Mouse (Mus musculus): ENCODE measurements around the gene Gli2.

The Gli2 gene

DNA sequence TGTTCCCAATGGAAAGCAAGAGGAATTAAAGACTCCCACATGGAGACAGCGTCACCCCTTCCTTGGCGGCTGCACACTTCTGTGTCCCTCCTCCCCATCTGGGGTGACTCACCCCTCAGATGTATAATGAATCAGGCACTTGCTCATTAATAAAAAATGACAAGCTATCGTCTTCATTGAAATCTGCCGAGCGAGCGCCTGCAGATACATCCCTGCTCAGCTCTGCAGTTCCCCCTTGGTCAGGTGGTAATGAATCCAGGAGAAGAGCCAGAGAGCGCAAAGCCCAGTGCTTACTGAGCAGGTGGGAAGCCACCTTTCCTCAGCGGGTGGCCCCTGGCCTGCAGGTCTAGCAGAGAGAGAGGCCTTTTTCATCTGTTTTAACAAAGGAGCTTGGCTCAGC, 112.1 kb downstream of the Gli2 start:
- DNase-seq (ENCODE audit: low spot score in 2 of 2) = peak; percentile 10 to 20

DNA sequence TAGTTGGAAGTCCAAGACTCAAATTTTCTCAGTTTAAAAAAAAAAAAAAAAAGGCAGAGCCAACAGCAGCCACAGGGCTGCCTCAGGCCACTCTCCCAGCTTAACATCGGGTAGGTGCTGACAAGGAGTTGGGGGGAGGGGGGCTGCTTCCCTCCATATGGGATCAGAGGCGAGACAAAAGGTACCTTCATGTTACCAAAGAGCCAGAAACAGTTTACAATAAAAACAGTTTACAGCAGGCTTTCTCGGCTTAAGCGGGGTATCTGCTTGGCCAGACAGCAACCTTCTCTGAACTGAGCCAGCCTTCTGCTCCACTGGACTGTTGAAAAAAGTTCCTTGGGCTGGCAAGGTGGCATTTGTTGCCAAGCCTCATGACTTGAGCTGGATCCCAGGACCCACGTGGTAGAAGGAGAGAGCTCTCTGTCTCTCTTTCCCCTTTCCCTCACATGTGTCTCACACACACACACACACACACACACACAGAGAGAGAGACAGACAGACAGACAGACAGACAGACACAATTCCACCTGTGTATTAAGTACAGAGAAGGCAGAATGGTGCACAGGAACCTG, 113.1 kb downstream of the Gli2 start:
- DNase-seq (ENCODE audit: low spot score in 2 of 2) = peak in 1 of 2 experiments; percentile 7

DNA sequence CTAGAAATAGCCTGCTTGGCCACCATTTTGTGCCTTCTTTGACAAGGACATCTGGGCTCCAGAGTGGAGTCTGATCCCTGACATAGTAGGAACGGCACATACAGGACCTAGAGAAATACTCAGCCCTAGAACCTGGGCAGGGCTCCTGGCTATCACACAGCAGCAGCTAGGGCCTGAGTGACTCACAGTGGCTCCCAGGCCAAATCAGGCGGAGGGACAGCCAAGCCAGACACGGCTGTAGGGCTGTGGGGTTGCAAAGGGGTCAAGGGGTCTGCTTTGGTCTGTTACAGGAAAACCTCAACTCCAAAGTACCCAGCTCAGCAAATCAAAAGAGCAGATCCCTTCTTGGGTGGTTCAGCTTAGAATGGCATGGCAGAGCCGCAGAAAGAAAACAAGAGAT, 115.2 kb downstream of the Gli2 start:
- no peak for DNase-seq (ENCODE audit: low spot score in 2 of 2)

DNA sequence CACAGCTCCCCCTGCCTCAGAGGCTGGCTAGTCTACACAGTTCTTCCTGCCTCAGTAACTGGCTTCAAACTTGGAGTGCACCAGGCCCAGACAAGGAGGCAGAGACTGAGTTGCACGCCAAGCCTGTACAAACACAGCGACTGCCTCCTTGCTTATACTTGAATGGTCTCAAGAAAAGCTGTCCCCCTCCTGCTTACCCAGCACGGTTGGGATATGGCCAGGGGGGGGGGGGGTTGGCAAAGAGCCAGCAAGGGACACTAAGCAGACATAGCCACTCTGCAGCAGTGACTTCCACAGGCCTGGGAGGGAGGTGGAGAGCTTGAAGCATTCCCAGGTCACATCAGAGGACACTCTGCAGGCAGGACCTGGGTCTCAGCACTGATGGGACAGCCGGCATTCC, 117.3 kb downstream of the Gli2 start:
- no peak for DNase-seq (ENCODE audit: low spot score in 2 of 2)

DNA sequence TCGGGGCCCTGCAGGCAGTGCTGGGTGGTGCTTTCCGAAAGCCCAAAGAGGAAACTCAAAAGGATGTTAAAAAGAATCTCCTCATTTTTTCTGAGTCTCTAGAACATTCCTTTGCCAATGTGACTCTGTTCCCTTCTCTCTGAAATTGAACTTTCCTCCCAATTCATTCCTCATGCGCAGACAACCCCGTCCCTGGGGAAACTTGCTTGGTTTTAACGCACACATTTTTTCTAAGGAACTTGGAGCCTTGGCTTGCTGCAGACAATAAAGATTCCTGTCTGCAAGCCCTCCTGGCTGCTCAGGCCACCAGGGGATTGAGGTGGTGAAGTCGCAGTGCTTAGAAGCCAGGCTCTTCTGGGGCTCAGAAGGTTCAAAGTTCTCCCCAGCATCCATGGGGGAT, 117.9 kb downstream of the Gli2 start:
- DNase-seq (ENCODE audit: low spot score in 2 of 2) = no peak

DNA sequence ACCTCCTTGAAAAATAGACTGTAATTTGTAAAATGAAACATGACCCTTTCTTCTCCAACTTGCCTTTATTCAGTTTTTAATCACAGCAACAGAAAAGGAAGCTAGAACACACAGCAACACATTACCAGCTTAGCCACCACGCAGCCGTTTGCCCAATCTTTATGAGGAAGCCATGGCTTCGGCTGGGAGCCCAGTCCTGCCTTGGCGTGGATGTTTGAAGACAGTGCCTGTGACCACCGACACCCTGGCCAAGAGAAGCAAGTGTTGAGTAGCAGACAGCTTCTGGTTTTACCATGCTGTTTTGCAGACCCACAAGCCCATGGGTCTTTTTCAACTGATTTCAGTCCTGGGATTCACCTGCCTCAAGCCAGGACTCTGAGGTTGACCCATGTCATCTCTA, 121.3 kb downstream of the Gli2 start:
- no peak for DNase-seq (ENCODE audit: low spot score in 2 of 2)

DNA sequence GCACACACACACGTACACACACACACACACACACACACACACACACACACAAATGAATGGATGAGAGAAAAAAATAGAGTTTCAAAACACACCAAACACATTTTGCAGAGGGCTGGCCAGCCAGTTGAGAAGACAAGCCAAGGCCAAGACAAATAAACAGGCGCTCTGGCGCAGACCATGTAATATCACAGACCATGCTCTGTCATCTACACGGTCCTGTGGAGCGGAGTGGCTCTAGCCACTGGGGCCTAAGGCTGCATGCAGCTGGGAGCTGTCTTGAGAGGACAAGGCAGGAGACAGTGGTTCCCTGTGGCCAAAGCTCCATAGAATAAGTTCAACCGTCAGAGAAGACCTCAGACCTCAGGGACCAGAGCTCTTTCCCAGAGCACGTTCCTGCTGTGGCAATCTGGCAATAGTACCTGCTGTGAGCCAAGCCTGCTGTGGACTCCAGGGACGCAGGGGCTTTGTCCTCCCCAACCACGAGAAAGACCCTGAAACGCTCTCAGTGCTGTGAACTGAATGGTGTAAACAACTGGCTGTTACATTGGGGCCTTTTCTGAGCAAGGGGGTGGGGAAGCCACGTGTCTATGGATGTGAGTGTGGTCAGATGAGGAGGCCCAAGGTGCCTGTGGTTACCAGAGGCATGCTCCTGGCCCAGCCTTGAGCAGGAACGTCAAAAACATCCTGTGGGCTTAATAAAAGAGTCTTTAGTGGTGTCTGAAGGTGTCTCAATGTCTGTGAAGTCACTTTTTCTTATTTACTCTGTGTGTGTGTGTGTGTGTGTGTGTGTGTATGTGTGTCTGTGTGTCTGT, 125.7 kb downstream of the Gli2 start:
- no peak for DNase-seq (ENCODE audit: low spot score in 2 of 2)

DNA sequence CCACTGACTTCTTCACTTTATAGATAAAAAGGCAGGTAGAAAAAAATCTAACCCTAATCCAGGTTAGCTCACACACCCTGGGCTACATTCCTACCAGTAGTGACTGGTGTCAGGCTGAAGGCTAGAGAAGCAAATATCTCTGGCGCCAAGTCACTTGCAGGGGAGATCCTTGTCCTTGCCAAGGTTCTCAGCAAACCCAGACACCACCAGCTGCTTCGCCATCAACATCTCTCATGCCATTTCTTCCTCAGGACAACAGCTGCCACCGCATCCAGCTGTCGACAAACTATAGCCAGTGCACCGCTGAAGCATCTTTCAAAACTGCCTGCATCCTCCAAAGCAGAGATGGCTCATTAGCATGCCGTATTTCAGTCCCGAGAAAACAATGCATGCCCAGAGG, 126.9 kb downstream of the Gli2 start:
- no peak for DNase-seq (ENCODE audit: low spot score in 2 of 2)

DNA sequence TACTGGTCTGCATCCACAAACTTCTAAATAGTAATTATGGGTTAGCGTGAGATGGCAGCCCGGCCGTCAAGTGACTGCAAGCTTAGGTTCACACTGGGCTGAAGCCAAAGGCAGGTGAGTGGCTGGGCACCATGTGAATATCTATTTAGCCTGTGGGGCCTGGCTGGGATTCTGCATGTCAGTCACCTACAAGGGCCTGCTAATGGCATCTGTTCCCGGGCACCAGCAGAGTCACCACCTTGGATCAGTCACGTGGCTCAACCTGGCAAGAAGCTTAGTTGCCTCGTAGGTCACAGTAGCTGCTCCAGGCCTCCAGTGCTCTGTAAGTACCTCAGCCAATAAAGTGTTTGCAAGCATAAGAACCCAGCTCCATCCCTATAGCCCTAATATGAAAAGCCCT, 131.2 kb downstream of the Gli2 start:
- DNase-seq (ENCODE audit: low spot score in 2 of 2) = no peak

DNA sequence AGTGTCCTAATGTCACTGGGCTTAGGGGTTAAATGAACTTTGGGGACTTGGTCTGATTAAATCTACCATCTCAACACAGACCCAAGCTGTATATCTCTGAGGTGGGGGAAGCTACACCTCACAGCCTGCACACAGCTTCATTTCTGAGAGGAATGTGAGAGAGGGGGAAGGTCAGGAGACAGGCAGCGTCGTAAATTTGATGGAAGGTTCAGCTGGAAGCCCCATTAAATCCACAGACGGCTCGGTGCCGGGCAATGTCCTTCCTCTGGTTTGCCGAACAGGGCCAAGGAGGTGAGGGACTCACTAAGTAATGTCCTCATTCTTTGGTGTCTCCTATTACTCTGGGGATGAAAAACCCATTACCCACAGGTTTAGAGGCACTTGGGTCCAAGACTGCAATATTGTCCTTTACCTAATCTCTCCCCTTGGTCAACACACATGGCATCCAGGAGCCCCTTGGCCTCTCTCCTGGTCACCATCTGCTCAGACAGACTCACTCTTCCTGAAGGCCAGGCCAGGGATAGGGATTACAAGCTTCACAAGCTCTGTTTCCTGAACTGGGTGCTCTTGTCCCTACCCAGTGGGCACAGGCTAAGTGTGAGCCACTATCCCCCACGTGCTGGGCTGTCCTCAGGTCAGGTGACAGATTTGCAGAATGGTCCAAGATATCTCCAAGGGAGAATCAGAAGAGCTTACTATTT, 135.7 kb downstream of the Gli2 start:
- no peak for DNase-seq (ENCODE audit: low spot score in 2 of 2)

DNA sequence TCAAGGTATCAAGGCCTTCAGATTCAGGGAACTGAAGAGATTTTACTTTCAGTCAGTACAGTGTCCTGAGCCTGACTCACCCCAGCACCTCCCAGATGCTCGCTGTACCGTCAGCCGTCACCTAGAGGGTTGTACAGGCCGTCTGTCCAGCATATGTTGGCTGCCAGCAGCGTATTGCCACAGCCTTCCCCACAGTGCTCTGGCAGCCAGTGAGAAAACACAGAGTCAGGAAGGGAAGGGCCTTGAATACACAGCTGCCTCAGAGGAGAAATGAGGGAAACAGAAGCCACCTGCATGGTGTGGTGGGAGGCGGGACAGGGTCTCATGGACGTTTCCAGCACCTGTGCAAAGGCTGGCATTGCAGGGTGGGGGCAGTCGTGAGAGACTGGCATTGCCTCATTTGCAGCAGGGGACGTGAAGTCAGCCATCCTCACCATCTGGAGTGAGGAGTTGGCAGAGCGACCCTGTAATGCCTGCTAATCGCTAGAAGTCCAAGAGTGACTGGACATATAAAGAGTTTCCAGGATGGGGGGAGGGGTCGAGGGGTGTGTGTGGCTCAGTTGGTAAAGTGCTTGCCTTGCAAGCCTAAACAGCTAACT, 136.8 kb downstream of the Gli2 start:
- no peak for DNase-seq (ENCODE audit: low spot score in 2 of 2)

DNA sequence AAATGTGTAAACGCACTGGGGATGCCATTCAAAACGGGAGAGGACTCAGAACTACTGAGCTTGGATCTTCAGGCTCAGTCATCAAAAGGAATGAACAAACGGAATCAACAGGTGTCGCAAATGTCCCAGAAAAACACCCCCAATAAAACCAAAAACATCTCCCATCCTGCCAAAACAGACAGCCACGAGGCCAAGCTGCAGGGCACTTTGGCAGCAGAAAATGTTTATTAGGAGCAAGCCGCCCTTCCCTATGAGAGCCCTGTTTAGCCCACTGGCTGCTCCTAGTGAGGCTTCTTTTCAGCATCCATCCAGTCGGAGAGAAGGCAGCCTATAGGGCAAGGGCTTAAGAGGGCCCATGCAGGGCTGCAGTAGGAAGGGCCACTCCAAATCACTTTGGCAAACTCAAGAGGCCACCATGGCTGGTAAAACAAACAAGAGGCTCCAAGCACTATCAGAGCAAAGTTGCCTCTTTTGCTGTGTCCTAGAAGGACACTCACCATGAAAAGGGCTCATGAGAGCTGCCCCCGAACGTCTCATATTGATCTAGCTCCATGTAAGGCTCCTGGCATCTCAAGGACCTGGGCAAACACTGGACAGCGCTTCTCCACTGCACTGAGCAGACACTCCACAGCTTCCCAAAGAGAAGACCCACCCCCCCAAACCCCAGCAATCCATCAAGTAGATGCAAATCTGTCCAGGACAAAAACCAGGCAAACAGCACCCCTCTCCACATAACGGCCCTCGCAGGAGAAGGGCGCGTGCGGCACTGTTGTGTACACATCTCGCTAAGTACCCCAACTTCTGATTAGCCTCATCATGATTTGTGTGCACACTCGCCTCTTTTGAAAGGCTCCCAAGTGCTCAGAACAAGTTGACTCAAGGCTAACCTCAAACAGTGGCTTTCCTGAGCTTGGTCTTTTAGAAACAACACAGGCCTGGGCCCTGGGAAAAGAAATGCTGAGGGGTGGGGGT, 139.7 kb downstream of the Gli2 start:
- no peak for DNase-seq (ENCODE audit: low spot score in 2 of 2)

DNA sequence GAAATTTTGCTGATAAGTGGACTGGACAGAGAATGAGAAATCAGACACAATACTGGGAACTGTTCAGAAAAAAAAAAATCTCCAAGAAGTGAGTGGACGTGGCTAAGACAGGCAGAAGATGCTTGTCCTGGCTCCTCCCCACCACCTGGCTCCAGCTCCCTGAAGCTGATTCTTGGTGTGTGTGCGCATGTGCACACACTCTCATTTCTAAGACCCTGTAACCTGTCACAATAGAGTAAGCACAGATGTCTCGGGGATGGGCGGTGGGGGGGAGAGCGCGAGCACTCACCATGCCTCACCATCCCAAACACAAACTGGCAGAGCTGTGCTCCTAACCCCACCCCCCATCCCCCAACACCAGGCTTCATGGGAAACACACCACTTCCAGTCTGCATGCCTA, 140.5 kb downstream of the Gli2 start:
- no peak for DNase-seq (ENCODE audit: low spot score in 2 of 2)

DNA sequence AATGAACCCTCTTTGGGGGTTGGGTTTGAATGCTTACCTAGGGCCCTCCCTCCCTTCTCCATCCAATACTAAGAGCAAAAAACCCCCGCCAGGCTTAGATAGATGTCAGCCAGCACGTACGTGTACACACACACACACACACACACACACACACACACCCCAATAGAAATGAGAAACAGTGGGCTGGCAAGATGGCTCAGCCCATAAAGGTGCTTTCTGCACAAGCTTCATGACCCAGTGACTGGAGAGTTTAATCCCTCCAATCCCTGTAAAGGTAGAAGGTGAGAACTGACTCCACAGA, 142.0 kb downstream of the Gli2 start:
- DNase-seq (ENCODE audit: low spot score in 2 of 2) = no peak

DNA sequence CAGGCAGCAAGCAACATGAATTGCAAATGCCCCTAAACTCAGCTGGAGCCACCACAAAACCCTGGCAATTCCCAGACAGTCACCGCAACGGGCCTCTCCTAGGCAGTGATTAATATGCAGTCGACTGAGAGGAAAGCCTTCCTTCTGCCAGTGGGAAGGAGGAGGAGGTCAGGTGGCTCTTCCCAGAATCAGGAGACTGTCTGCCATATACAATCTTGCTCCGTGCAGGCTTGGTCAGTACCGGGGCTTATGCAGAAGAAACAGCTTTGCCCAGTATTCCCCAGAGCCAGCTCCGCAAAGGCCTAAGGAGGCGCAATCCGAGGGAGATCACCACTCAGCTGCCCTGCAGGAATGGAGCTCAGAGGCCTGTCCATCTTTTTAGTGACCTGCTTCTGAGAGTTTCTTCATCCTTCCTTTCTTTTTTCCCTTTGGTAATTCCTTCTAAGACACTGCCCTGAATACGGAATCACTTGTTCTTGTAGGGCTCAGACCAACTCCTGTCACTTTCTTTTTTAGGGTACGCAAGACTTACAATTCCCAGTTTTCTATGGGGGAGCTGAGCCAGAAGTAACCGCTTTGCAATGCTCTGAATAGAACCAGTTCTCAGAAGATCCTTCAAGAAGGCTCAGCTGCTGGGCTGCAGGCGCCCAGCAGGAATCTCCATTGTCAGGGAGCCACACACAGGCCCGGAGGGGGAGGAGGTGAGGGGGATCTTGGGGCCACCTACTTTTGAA, 142.6 kb downstream of the Gli2 start:
- DNase-seq (ENCODE audit: low spot score in 2 of 2) = no peak

DNA sequence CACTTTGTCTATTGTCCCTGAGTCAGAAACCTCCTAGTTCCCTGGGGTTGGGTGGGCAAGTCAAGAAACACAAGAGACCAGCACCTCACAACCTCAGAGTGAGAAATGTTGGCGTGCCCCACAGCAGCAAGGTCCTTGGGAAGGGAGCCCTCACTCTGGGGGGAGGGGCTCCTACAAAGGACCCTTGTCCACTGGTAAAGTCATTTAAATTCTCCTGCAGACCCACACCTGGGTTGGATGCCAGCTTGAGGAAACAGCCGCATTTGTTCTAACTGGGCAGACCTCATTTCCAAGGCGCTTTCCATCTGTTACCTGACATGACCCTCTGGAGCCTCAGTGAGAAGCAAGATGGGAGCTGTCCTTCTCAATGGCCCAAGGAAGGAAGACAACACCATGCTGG, 144.4 kb downstream of the Gli2 start:
- DNase-seq (ENCODE audit: low spot score in 2 of 2) = peak in 1 of 2 experiments; percentile 23

DNA sequence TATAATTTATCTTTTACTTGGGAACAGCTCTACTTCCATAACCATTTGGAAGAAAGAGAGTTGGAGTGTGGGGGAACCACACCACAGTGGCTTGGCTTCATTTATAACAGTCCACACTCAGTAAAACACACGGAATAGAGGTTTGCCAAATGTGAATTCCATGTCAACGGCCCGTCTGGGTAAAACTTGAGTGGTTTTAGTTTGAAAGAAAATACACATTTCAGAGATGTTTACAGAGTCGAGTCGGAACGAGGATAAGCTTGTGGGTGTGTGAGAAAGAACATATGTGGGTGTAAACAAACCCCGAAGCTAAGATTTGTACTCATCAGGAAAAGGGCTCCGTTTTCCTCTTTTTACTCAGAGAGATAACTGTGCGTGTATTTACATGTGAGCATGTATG, 145.8 kb downstream of the Gli2 start:
- peak; percentile 12 to 28 for DNase-seq (ENCODE audit: low spot score in 2 of 2)

DNA sequence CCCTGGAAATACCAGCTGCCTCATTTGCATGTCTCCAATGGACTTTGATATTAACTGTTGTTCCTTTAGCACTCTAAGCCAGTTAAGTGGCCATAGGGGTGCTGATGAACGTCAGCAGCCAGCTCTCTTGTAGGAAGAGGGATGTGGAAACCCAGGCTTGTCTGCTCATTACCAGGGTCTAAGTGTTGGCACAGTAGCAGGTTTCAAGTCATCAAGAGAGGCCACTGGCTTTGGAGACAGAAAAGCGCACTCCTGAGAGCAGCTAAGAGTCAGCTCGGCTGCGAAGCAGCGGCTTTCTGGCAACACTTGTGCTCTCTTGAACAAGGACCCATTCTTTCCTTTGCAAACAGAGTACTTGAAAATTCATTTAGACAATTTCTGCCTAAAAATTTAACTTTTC, 148.1 kb downstream of the Gli2 start:
- no peak for DNase-seq (ENCODE audit: low spot score in 2 of 2)

DNA sequence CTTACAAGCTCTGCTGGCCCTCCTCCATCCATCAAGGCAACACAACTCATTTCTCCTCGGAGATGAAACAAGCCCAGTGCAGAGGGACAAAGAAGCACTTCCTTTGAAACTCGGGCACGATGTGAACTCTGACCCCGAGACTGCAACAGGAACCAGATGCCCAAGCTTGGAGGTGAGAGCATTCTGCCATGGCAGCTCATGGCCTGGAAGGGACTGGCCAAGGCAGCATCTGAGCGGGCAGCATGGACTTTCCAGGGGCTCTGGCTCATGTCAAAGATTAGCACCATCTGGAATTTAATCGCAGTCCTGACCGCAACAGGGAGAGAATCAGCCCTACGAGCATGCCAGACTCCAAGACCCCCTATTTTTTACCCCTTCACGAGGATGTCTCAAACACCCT, 148.5 kb downstream of the Gli2 start:
- DNase-seq (ENCODE audit: low spot score in 2 of 2) = no peak

DNA sequence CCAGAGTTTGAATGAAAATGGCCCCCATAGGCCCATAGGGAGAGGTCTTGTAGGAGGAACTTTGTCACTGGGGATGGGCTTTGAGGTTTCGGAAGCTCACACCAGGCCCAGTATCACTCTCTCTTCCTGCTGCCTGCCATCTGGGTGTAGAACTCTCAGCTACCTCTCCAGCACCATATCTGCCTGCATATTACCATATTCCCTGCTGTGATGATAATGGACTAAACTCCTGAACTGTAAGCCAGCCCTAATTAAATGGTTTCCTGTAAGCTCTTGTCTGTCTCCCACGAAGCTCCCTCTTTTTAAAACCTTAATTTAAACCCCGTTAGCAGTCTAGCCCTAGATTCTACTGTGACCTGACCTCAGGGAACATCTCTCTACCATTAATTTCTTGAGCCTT, 149.0 kb downstream of the Gli2 start:
- DNase-seq (ENCODE audit: low spot score in 2 of 2) = no peak

DNA sequence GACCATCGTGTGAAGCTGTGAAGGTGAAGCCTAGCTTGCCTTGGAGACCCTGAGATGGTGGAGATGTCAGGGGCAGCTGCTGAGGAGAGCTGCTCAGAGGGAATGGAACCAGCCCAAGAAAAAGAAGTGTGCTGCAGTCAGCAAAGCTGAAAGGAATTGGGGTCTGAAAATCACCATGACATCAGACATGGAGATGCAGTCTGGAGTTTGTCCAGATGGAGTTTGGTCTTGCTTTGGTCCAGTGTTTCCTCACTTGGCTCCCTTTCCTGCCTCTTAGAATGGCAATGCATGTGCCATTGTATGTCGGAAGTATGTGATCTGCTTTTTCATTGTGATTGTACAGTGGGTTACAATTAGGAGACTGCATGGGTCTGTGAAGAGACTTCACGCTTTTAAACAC, 149.7 kb downstream of the Gli2 start:
- no peak for DNase-seq (ENCODE audit: low spot score in 2 of 2)
